Mouse (Mus musculus): ENCODE data around the gene Adam8. TPM values are rescaled to one million over a fixed set of nuclear protein-coding genes. Genes with fewer than 3 reads are reported as not detected.
A peak's percentile ranks its signal among the peaks of the same experiment; 100 is the strongest.

Adam8 gene
- under 1 TPM; 0.20 to 0.73 TPM for total RNA-seq (2021)

GRCm38 (mm10) chr7:139992406-139992805, at the start of gene Adam8:
TSS of gene Adam8 (minus strand) at chr7:139992562.
- no peak for DNase-seq (ENCODE audit: low spot score)
- intact Hi-C loops (cut with DNase I) = no loop called here

- DNase-seq (ENCODE audit: low spot score) = no peak
- intact Hi-C loops (cut with DNase I) = loop anchor here (5.0 to 10.0 kb wide), 2 partner anchors 78 to 100 kb away; partner anchors contain the start of genes Echs1, Mtg1 and Paox
Measured at GRCm38 (mm10) chr7:140037171-140037555, 44.8 kb upstream of the Adam8 start.

- intact Hi-C loops (cut with DNase I) = loop anchor here (5.0 to 10.0 kb wide), 2 partner anchors 78 to 101 kb away; partner anchors contain the start of genes Echs1, Mtg1 and Paox
- DNase-seq (ENCODE audit: low spot score) = peak; percentile 90
Measured at GRCm38 (mm10) chr7:140036281-140037170, 44.2 kb upstream of the Adam8 start, which contains the start of the genes Zfp511 and Tubgcp2. TSS of gene Zfp511 (plus strand) at chr7:140036391. TSS of gene Tubgcp2 (minus strand) at chr7:140036669.

- intact Hi-C loops (cut with DNase I) = loop anchor here (5.0 to 10.0 kb wide), 2 partner anchors 79 to 102 kb away; partner anchors contain the start of genes Echs1, Mtg1 and Paox
Measured at GRCm38 (mm10) chr7:140035456-140035855, 43.1 kb upstream of the Adam8 start.

GRCm38 (mm10) chr7:140033386-140033785, 41.0 kb upstream of the Adam8 start:
- no peak for DNase-seq (ENCODE audit: low spot score)
- intact Hi-C loops (cut with DNase I) = loop anchor here (10.0 kb wide), 1 partner anchor 81 kb away; the partner anchor contains the start of genes Echs1 and Paox

More at GRCm38 (mm10) chr7:140035456-140035855, 43.1 kb upstream of the Adam8 start:
- no peak for DNase-seq (ENCODE audit: low spot score)

- DNase-seq (ENCODE audit: low spot score) = no peak
- intact Hi-C loops (cut with DNase I) = loop anchor here (10.0 kb wide), 1 partner anchor 82 kb away; the partner anchor contains the start of genes Echs1 and Paox
Measured at GRCm38 (mm10) chr7:140032366-140032765, 40.0 kb upstream of the Adam8 start.

GRCm38 (mm10) chr7:140031771-140032170, 39.4 kb upstream of the Adam8 start:
- intact Hi-C loops (cut with DNase I) = loop anchor here (10.0 kb wide), 1 partner anchor 83 kb away; the partner anchor contains the start of genes Echs1 and Paox
- no peak for DNase-seq (ENCODE audit: low spot score)

- DNase-seq (ENCODE audit: low spot score) = no peak
- intact Hi-C loops (cut with DNase I) = no loop called here
Measured at GRCm38 (mm10) chr7:140011336-140011735, 19.0 kb upstream of the Adam8 start.

- DNase-seq (ENCODE audit: low spot score) = no peak
- intact Hi-C loops (cut with DNase I) = no loop called here
Measured at GRCm38 (mm10) chr7:140007781-140008180, 15.4 kb upstream of the Adam8 start.

- DNase-seq (ENCODE audit: low spot score) = no peak
Measured at GRCm38 (mm10) chr7:140006861-140007611, 14.7 kb upstream of the Adam8 start.

GRCm38 (mm10) chr7:140004666-140005065, 12.3 kb upstream of the Adam8 start:
- no peak for DNase-seq (ENCODE audit: low spot score)
- intact Hi-C loops (cut with DNase I) = no loop called here

More at GRCm38 (mm10) chr7:140006861-140007611, 14.7 kb upstream of the Adam8 start:
- intact Hi-C loops (cut with DNase I) = no loop called here

GRCm38 (mm10) chr7:140001086-140001740, 8.9 kb upstream of the Adam8 start:
- intact Hi-C loops (cut with DNase I) = no loop called here
- DNase-seq (ENCODE audit: low spot score) = no peak

- intact Hi-C loops (cut with DNase I) = no loop called here
- peak; percentile 0 for DNase-seq (ENCODE audit: low spot score)
Measured at GRCm38 (mm10) chr7:139998691-139999350, 6.5 kb upstream of the Adam8 start.

- no peak for DNase-seq (ENCODE audit: low spot score)
- intact Hi-C loops (cut with DNase I) = loop anchor here (2.0 kb wide), 2 partner anchors 26 to 90 kb away; no protein-coding TSS in a partner anchor
Measured at GRCm38 (mm10) chr7:139994676-139995075, 2.3 kb upstream of the Adam8 start.

GRCm38 (mm10) chr7:139994202-139994601, 1.8 kb upstream of the Adam8 start:
- no peak for DNase-seq (ENCODE audit: low spot score)
- intact Hi-C loops (cut with DNase I) = loop anchor here (2.0 kb wide), 2 partner anchors 25 to 89 kb away; no protein-coding TSS in a partner anchor

- intact Hi-C loops (cut with DNase I) = no loop called here
- no peak for DNase-seq (ENCODE audit: low spot score)
Measured at GRCm38 (mm10) chr7:139993532-139993931, 1.2 kb upstream of the Adam8 start.

GRCm38 (mm10) chr7:139990864-139991394, 1.4 kb downstream of the Adam8 start:
- intact Hi-C loops (cut with DNase I) = no loop called here
- DNase-seq (ENCODE audit: low spot score) = no peak

GRCm38 (mm10) chr7:139988272-139988671, 4.1 kb downstream of the Adam8 start:
- intact Hi-C loops (cut with DNase I) = no loop called here

GRCm38 (mm10) chr7:139984505-139984904, 7.9 kb downstream of the Adam8 start:
- intact Hi-C loops (cut with DNase I) = no loop called here
- DNase-seq (ENCODE audit: low spot score) = no peak

More at GRCm38 (mm10) chr7:139988272-139988671, 4.1 kb downstream of the Adam8 start:
- DNase-seq (ENCODE audit: low spot score) = no peak
